Mouse (Mus musculus): ENCODE results near the gene Prpf19.

DNA sequence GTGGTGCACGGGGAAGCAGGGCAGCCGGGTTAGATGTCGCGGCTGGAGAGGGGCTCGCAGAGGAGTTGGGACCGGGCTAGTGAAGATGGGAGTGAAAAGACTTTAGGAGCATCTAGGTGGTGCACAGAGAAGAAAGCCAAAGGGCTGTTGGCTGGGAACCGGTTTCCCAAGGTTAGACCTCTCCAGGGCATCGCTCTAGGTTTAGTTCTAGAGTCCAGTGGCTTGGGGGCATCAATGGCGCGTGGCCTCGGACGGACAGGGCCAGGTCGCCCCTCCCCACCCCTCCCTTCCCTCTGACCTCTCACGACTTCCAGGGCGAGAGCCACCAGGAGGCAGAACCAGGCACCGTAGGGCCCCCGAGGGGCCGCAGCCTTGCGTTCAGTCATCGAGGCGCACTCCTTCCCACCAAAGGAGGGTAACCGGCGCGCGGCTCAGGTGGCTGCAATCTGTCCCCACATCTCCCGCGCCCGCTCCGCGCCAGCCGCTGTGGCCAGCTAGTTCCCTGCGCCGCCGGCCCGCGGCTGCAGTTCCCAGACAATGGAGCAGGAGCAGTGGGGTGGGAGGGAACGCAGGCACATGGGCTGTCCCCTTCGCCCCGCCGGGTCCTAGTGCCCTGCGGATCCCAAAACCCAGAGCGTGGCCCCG, 25.7 kb upstream of the Prpf19 start:
- TF ChIP-seq GATA1 (IDR thresholded peaks at IDR 0.05; ENCODE audit: low read length) = no peak
- no peak for TF ChIP-seq TAL1 (IDR thresholded peaks at IDR 0.05; ENCODE audit: low read length)
